Mouse (Mus musculus): ENCODE results near the gene Ccnk. TPM values are rescaled to one million over a fixed set of nuclear protein-coding genes. Genes with fewer than 3 reads are reported as not detected.
A peak's percentile ranks its signal among the peaks of the same experiment; 100 is the strongest.

Gene Ccnk
- 3.0 and 3.3 TPM in 2 replicates for polyA plus RNA-seq (2015; fragmentation: Nextera tagmentation; extraction: Ambion mirVana)

DNA sequence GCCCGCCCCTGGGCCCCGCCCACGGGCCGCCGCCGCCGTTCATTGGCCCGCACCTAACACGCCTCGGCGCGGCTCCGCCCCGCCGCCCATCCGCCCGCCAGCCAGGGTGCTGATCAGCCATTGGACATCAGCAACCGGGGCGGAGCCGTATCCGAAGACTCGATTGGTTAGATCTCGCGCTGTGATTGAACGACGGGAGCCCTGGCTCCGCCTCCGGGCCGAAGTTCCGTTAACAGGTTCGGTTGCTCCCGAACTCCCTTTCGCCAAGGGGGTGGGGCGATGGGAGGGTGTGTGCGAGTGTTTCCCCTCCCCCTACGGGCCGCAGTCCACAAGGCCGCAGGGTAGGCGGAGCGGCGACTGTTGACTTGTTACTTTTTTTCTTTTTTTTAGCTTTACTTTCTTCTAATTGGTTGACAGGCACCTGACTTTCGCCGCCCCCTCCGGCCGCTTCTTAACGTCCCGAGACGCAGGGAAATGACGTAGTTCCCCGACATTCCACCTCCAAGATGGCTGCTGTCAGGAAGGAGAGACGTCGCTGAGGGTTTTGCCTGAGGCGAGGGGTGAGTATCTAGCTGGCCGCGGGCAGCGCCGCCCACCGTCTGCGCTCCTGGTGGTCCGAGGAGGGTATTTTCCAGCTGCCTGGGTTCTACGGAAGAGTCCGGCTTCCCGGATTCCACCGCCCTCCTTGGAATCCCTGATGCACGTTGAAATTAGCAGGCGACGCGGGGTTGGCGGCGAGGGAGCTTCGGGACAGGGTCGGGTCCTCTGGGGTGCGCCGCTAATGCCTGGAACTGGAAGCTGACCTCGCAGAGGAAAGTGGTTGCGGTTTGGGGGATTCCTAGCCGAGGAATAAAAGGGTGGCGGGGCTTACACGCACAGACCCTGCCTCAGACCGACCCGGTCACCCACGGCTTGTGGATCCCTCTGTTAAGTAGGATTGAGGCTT lies at the start of gene Ccnk:
Gene Ccnk (plus strand): TSS at position 259 of the 946 bp plus-strand sequence.
- Histone ChIP-seq H3K27me3 (no peaks in the 10 kb centered on the region), H3K4me2 (peak within 1 kb of the TSS; percentile 82), H3K9me3 (no peaks in the 10 kb centered on the region), H3K9ac (peak within 1 kb of the TSS; percentile 82), H3K4me3 (peak within 1 kb of the TSS; percentile 74), H3K36me3 (peaks cover 22% of the 10 kb centered on the region; the same call in 1 of the 2 replicates), H3K27ac (peak within 1 kb of the TSS; percentile 87), H3K4me1 (peaks cover 29% of the 10 kb centered on the region)
- peak; percentile 98 for ATAC-seq (ENCODE audit: borderline replicate concordance, extremely low read depth, low FRiP score, low TSS enrichment)
- under 1% methylated on average over 74 of the region's 82 CpGs for WGBS

DNA sequence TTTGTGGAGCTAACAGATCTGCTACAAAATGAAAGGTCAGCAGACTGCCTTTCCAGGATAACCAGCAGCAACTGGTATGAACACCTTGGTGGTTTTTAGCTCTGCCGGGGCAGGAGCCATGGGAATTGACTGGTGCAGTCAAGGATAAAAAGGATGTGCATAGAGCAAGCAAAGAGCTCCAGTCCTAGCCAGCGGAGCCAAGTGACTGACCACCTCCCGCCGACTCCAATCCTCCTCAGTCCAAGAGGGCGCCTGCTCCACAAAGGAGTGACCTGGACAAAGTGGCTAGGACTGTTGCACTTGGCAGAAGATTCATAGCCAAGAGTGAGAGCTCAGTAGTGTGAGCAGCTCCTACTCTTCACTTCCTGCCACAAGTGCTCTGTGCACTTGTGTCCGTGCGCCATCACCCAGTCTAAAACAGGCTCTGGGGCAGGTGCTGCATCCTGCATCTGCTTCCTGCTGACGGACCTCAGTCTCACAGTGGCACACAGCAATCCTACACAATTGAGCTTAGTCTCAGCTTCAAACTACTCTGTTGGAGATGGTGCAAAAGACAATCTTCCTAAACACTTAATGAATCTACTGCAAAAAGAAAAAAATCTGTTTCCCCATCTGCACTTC lies 46.8 kb upstream of the Ccnk start:
- H3K27ac ChIP-seq, result no peak overlapping the region

DNA sequence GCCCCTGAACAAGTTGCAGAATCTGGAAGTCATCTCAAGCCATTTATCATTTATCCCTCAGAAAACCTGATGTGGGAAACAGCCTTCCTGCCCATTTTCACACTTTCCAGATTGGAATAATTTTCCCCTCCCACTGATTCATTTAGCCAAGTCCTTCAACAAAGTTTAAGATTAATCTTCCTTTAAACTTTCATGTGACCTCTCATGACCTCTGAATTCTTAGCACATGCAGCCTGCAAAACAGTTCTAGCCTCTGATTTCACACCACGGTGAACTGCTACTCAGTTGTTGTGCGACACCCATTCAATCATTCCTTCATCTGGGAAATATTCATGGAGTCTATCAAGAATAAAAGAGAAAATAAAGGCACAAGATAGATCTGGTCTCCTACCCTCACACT lies 46.2 kb upstream of the Ccnk start:
- Histone ChIP-seq H3K9ac (no peak overlapping the region), H3K27me3 (no peaks in the 10 kb centered on the region), H3K36me3 (peaks cover 45% of the 10 kb centered on the region), H3K4me2 (no peak overlapping the region), H3K4me3 (no peak overlapping the region), H3K27ac (no peak overlapping the region), H3K4me1 (no peaks in the 10 kb centered on the region), H3K9me3 (no peaks in the 10 kb centered on the region)
- 59% methylated on average over 2 of the region's 2 CpGs for WGBS
- no peak for ATAC-seq (ENCODE audit: borderline replicate concordance, extremely low read depth, low FRiP score, low TSS enrichment)

More for the DNA sequence above, 46.8 kb upstream of the Ccnk start:
- ATAC-seq (ENCODE audit: borderline replicate concordance, extremely low read depth, low FRiP score, low TSS enrichment), result no peak
- no peaks in the 10 kb centered on the region for H3K9me3 ChIP-seq
- H3K9ac ChIP-seq, result no peak overlapping the region
- no peaks in the 10 kb centered on the region for H3K4me1 ChIP-seq
- H3K27me3 ChIP-seq, result no peaks in the 10 kb centered on the region
- WGBS, result 86% methylated on average over 8 of the region's 8 CpGs
- peaks cover 48% of the 10 kb centered on the region for H3K36me3 ChIP-seq
- H3K4me2 ChIP-seq, result no peak overlapping the region
- H3K4me3 ChIP-seq, result no peak overlapping the region

DNA sequence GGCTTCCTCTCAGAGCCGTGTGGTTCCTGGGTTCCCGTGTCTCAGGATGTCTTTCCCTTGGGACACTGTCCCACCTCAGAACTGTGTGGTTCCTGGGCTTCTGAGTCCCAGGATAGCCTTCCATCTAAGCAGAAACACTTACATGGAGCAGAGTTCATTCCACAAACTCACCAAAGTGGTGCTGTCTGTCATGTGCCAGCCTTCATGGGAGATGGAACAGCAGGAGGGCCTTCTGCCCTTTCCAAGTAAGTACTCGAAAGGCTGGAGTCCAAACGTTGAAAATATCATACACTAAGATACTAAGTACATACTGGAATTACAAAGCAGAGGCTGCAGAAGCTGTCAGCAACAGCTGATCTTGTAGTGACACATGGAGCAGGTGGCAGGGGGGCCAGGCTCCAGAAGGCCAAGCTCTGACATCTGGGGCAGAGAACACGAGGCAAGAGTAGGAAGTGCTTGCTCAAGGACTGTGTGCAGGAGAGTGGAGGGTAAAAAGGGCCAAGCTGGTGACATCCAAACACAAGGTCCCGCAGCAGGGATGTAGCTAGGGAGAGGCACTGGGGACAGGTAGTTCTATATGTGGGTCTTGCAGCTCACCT lies 43.7 kb upstream of the Ccnk start:
- H3K36me3 ChIP-seq, result peaks cover 39% of the 10 kb centered on the region

DNA sequence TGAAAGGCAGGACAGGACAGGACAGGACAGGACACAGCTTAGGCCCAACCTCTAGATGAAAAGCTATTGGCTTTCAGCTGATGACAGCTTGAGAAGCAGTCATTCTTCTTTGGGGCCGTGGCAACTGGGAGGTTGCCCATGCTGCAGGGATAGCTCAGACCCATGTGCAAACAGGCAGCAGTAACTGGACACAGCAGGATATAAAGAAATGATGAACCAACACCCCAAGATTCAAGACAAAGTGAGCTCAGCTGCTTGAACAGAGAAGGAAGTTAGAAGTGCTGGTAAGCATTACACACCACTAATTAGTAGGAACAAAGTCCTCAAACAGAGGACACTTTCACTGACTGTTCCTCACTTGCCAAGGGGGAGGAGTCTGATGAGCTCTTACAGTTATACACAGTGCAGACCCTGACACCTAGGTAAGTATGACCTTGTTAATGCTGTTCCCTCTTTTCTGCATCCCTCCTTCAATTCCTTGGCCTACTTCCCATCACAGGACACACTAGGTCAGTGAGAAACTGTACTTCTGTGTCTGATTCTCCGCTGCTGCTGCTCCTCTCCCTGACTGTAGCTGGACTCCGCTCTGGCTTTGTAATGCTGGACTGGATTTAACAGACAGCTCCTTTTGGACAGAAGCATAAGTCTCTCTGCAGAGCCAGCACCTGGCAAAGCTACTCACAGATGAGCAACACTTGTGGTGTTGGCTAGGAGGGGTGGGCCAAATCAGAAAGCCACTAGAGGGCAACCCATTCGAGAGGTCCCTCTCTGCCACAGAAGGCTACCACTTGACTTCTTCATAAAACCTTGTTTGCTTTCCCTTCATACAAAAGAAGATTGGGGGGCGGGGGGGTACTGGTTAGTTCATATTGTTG lies 35.5 kb upstream of the Ccnk start:
- Histone ChIP-seq H3K4me3 (no peak overlapping the region), H3K9me3 (no peaks in the 10 kb centered on the region), H3K9ac (no peak overlapping the region), H3K36me3 (peaks cover 38% of the 10 kb centered on the region), H3K27ac (no peak overlapping the region), H3K27me3 (no peaks in the 10 kb centered on the region), H3K4me1 (no peaks in the 10 kb centered on the region), H3K4me2 (no peak overlapping the region)
- ATAC-seq (ENCODE audit: borderline replicate concordance, extremely low read depth, low FRiP score, low TSS enrichment), result no peak
- WGBS, result 80% methylated on average over 5 of the region's 5 CpGs

More for the DNA sequence above, 43.7 kb upstream of the Ccnk start:
- no peaks in the 10 kb centered on the region for H3K4me1 ChIP-seq
- no peaks in the 10 kb centered on the region for H3K9me3 ChIP-seq
- H3K4me3 ChIP-seq, result no peak overlapping the region
- H3K27ac ChIP-seq, result no peak overlapping the region
- H3K4me2 ChIP-seq, result no peak overlapping the region
- no peak for ATAC-seq (ENCODE audit: borderline replicate concordance, extremely low read depth, low FRiP score, low TSS enrichment)
- no peaks in the 10 kb centered on the region for H3K27me3 ChIP-seq
- no peak overlapping the region for H3K9ac ChIP-seq
- 71% methylated on average over 6 of the region's 6 CpGs for WGBS

DNA sequence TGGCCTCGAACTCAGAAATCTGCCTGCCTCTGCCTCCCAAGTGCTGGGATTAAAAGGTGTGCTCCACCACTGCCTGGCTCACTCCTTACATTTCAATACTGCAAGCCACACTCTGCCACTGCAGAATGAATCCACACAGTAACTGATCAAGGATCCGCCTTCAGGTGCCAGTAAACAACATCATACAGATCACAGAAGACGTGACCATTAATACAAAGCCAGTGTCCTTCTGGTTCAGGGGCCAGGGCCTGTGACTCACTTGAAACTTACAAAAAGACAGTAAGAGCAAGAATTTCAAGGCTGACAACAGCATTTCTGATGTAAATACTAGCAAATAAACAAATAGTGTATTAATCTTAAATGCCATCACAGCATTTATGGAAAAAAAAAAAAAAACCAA lies 34.2 kb upstream of the Ccnk start:
- H3K4me2 ChIP-seq, result no peak overlapping the region
- no peaks in the 10 kb centered on the region for H3K4me1 ChIP-seq
- H3K9me3 ChIP-seq, result no peaks in the 10 kb centered on the region
- peaks cover 37% of the 10 kb centered on the region for H3K36me3 ChIP-seq
- no peak for ATAC-seq (ENCODE audit: borderline replicate concordance, extremely low read depth, low FRiP score, low TSS enrichment)
- no peaks in the 10 kb centered on the region for H3K27me3 ChIP-seq
- no peak overlapping the region for H3K9ac ChIP-seq
- H3K4me3 ChIP-seq, result no peak overlapping the region
- 89% methylated on average over 3 of the region's 3 CpGs for WGBS
- no peak overlapping the region for H3K27ac ChIP-seq

DNA sequence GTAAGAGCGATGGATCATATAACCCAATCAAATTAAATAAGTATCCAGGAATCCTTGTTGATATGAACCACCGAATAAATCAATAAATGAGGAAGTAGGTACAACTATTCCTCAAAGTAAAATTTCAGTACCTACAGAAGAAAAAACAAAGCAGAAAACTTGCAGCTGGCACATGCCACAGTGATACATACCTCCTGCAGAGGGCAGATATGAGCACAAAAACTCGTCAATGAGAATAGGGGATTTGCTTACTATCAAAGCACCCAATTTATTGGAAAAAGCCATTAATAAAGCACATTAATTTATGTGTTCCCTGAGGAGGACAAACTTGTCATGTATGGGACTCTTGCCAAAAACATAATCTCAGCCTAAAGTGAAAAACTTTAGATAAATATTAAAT lies 29.6 kb upstream of the Ccnk start:
- 68% methylated on average over 3 of the region's 3 CpGs for WGBS
- Histone ChIP-seq H3K27ac (no peak overlapping the region), H3K9ac (no peak overlapping the region), H3K4me2 (no peak overlapping the region), H3K36me3 (peaks cover 44% of the 10 kb centered on the region), H3K9me3 (no peaks in the 10 kb centered on the region), H3K4me1 (no peaks in the 10 kb centered on the region), H3K27me3 (no peaks in the 10 kb centered on the region), H3K4me3 (no peak overlapping the region)
- ATAC-seq (ENCODE audit: borderline replicate concordance, extremely low read depth, low FRiP score, low TSS enrichment), result no peak

DNA sequence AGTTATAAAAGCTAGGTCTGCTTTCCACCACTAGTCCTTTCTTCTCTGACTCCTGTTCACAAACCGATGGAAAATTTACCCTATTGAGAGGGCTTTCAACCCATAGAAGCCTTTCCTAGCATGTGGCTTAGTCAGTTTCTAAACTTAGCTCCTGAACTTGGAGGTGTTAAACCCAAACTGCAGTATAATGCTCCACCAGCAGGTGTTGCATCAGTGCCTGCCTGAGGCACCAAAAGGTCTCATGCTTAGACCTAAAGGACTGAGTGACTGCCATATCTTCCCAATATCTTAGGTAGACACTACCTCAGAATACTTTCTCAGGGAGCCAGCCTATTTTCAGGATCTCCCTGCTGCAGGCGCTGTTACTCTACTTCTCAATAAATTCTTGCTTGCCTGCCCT lies 26.6 kb upstream of the Ccnk start:
- no peak overlapping the region for H3K9ac ChIP-seq
- no peak overlapping the region for H3K27ac ChIP-seq
- no peak overlapping the region for H3K4me3 ChIP-seq
- 97% methylated on average over 2 of the region's 2 CpGs for WGBS
- no peaks in the 10 kb centered on the region for H3K9me3 ChIP-seq
- no peak overlapping the region for H3K4me2 ChIP-seq
- H3K36me3 ChIP-seq, result peaks cover 54% of the 10 kb centered on the region
- ATAC-seq (ENCODE audit: borderline replicate concordance, extremely low read depth, low FRiP score, low TSS enrichment), result no peak
- no peaks in the 10 kb centered on the region for H3K4me1 ChIP-seq
- no peaks in the 10 kb centered on the region for H3K27me3 ChIP-seq

DNA sequence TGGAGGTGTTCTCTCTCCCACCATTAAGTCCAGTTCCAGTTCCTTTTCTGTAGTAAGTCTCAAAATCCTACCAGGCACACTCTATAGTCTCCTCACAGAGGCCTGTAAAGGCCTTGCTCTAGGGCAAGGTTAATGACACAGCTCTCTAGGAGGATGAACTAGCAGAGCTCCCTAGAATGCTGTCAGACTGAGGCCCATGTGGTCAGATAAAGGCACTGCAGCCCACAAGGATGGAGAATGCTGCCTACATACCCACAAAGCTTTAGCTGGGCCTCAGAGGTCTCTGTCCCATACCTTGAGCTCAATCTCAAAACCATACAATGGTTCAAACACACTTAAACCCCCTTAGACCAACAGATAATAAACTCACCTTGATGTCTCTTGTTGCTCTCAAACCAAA lies 19.5 kb upstream of the Ccnk start:
- Histone ChIP-seq H3K4me3 (no peak overlapping the region), H3K27me3 (no peaks in the 10 kb centered on the region), H3K4me2 (no peak overlapping the region), H3K4me1 (no peaks in the 10 kb centered on the region), H3K9me3 (no peaks in the 10 kb centered on the region), H3K27ac (no peak overlapping the region), H3K36me3 (peaks cover 53% of the 10 kb centered on the region), H3K9ac (no peak overlapping the region)
- ATAC-seq (ENCODE audit: borderline replicate concordance, extremely low read depth, low FRiP score, low TSS enrichment), result no peak

DNA sequence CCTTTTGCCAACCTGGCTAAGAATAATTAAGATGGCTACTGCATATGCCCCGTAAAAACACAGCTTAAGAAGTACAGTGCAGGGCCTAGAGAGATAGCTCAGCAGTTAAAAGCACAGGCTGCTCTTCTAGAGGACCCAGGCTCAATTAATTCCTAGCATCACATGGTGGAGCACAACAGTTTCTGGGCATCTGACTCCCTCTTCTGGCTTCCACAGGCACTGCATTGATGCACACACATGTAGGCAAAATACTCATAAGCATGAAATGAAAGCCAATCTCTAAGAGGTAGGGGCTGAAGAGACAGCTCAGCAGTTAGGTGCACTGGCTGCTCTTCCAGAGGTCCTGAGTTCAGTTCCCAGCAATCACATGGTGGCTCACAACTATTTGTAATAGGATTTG lies 17.3 kb upstream of the Ccnk start:
- H3K9me3 ChIP-seq, result no peaks in the 10 kb centered on the region
- H3K27me3 ChIP-seq, result no peaks in the 10 kb centered on the region
- no peak overlapping the region for H3K4me3 ChIP-seq
- no peak for ATAC-seq (ENCODE audit: borderline replicate concordance, extremely low read depth, low FRiP score, low TSS enrichment)
- H3K36me3 ChIP-seq, result peaks cover 41% of the 10 kb centered on the region
- H3K4me2 ChIP-seq, result no peak overlapping the region
- WGBS, result 95% methylated on average over 1 of the region's 1 CpGs
- H3K9ac ChIP-seq, result no peak overlapping the region
- no peak overlapping the region for H3K27ac ChIP-seq
- H3K4me1 ChIP-seq, result no peaks in the 10 kb centered on the region

DNA sequence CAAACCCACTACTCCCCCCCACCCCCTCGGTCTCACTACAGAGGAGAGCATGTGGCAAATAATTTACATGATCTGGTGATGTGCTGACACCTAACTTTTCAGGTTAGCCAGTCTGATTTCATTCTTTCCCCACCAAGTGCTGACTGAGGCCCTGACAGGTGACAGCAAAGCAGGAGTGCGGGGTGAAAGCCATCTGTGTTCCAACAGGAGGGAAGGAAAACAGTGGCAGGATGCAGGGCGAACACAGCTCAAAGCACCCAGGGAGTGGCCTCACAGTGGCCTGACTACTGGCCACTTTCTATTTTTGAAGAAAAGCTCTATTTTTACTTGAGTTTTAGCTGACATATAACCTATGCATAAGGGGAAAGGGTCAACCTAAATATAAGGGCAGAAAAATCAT lies 15.7 kb upstream of the Ccnk start:
- Histone ChIP-seq H3K9ac (no peak overlapping the region), H3K9me3 (no peaks in the 10 kb centered on the region), H3K27me3 (no peaks in the 10 kb centered on the region), H3K27ac (no peak overlapping the region), H3K4me1 (peaks cover 1% of the 10 kb centered on the region; the same call in 1 of the 2 replicates), H3K36me3 (peaks cover 36% of the 10 kb centered on the region), H3K4me2 (no peak overlapping the region), H3K4me3 (no peak overlapping the region)
- ATAC-seq (ENCODE audit: borderline replicate concordance, extremely low read depth, low FRiP score, low TSS enrichment), result no peak
- 91% methylated on average over 3 of the region's 3 CpGs for WGBS

Data from lung, embryonic 15.5 days (tissue).